In the genomic region with DNA sequence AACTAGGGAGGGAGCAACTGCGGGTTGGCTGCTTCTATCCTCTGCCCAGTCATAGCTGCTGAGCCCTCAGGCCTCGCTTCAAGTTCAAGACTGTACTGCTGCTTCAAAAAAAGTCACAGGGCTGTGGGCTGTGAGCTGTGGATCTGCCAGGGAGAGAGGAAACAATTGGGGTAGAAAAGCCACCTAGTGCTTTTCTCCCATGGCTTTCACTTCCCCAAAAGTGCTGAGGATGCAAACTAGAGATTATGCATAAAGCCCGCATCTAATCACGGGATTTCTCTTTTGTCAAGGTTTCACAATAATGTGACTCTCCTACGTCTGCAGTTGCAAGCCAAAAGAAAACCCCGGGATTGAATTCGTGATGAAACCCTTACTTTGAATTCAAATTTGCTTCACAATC, we compare ENCODE assay signal across 23 mouse cellular contexts.
DNase-seq lines count a peak whose midpoint lies in the region; ATAC-seq and TF ChIP-seq lines count a peak whose summit lies in the region.
"Had no signal": no experiment of that assay in that cellular context is flagged by ENCODE, and none has a peak within 500 bp of the region (broad histone marks: within the 10 kb centered on the region; RNA-seq: fewer than 3 reads in every experiment).

No protein-coding gene starts in this region.

- ATAC-seq in forebrain, postnatal 0 days, result no peak
- no peak for ATAC-seq in forebrain, embryonic 16.5 days
- no peak for ATAC-seq in heart, embryonic 15.5 days (replicated peaks; ENCODE audit: insufficient number of reproducible peaks, insufficient read depth, low FRiP score, low read depth)
- ATAC-seq in granulocyte monocyte progenitor cell, adult 5-6 weeks (replicated peaks; ENCODE audit: poor library complexity, severe bottlenecking), result peak; percentile 98
- ATAC-seq: forebrain, embryonic 13.5 days; lung, postnatal 0 days had no signal

- intact Hi-C loops in heart, postnatal 14 days (cut with DNase I), result no loop called here

- H3K4me1 ChIP-seq in forebrain, postnatal 0 days (ENCODE audit: insufficient read depth), result peaks cover 4% of the 10 kb centered on the region; the same call in 1 of the 2 replicates
- peaks cover 9% of the 10 kb centered on the region for H3K4me1 ChIP-seq in forebrain, embryonic 16.5 days (replicated peaks; ENCODE audit: control insufficient read depth, insufficient read depth, low read length)
- H3K4me1 ChIP-seq in heart, embryonic 15.5 days (replicated peaks), result peaks cover 28% of the 10 kb centered on the region
- H3K4me1 ChIP-seq in thymus, adult 2 months (replicated peaks; ENCODE audit: control insufficient read depth, insufficient read depth, low read length), result no peaks in the 10 kb centered on the region

- H3K27me3 ChIP-seq in forebrain, postnatal 0 days (ENCODE audit: insufficient read depth, low read length), result no peaks in the 10 kb centered on the region
- H3K27me3 ChIP-seq in forebrain, embryonic 16.5 days (replicated peaks; ENCODE audit: control insufficient read depth, insufficient read depth, low read length), result no peaks in the 10 kb centered on the region
- H3K27me3 ChIP-seq in heart, embryonic 15.5 days, result no peaks in the 10 kb centered on the region
- no peaks in the 10 kb centered on the region for H3K27me3 ChIP-seq in thymus, adult 2 months (ENCODE audit: control insufficient read depth, insufficient read depth, low read length)
- H3K27me3 ChIP-seq: embryonic facial prominence, embryonic 12.5 days; forebrain, embryonic 13.5 days had no signal

- no peak overlapping the region for H3K9ac ChIP-seq in forebrain, postnatal 0 days
- no peak overlapping the region for H3K9ac ChIP-seq in forebrain, embryonic 16.5 days (replicated peaks; ENCODE audit: low read depth, low read length)
- no peak overlapping the region for H3K9ac ChIP-seq in heart, embryonic 15.5 days
- H3K9ac ChIP-seq: embryonic facial prominence, embryonic 12.5 days; forebrain, embryonic 13.5 days; hindbrain, embryonic 13.5 days; neural tube, embryonic 15.5 days had no signal

- no peak overlapping the region for H3K4me3 ChIP-seq in forebrain, postnatal 0 days (ENCODE audit: low read depth, low read length)
- no peak overlapping the region for H3K4me3 ChIP-seq in forebrain, embryonic 16.5 days (replicated peaks; ENCODE audit: low read length)
- no peak overlapping the region for H3K4me3 ChIP-seq in heart, embryonic 15.5 days
- no peak overlapping the region for H3K4me3 ChIP-seq in thymus, adult 2 months (ENCODE audit: control insufficient read depth, insufficient read depth, low read length)
- H3K4me3 ChIP-seq: embryonic facial prominence, embryonic 12.5 days; erythroblast, embryonic 14.5 days; forebrain, embryonic 13.5 days; hindbrain, embryonic 13.5 days; left cerebral cortex, adult 2 months; neural tube, embryonic 15.5 days had no signal

- 28% methylated on average over 7 of the region's 7 CpGs for WGBS in forebrain, postnatal 0 days
- WGBS in forebrain, embryonic 16.5 days, result 28% methylated on average over 7 of the region's 7 CpGs
- 51% methylated on average over 7 of the region's 7 CpGs for WGBS in heart, embryonic 15.5 days
- WGBS in thymus, adult 2 months, result 16% methylated on average over 7 of the region's 7 CpGs

- no peak for TF ChIP-seq POLR2A in thymus, adult 2 months (IDR thresholded peaks at IDR 0.05; ENCODE audit: control insufficient read depth, extremely low read depth, insufficient read depth, low read length, poor library complexity)

- H3K9me3 ChIP-seq in forebrain, postnatal 0 days (ENCODE audit: low read length), result no peaks in the 10 kb centered on the region
- no peaks in the 10 kb centered on the region for H3K9me3 ChIP-seq in forebrain, embryonic 16.5 days (ENCODE audit: control insufficient read depth, low read length)
- H3K9me3 ChIP-seq in heart, embryonic 15.5 days (replicated peaks), result no peaks in the 10 kb centered on the region
- H3K9me3 ChIP-seq: embryonic facial prominence, embryonic 12.5 days; forebrain, embryonic 13.5 days; hindbrain, embryonic 13.5 days; neural tube, embryonic 15.5 days had no signal

- H3K4me2 ChIP-seq in forebrain, postnatal 0 days (ENCODE audit: low read depth), result no peak overlapping the region
- H3K4me2 ChIP-seq in forebrain, embryonic 16.5 days (ENCODE audit: low read length), result no peak overlapping the region
- peak overlapping the region; percentile 30; the same call in 1 of the 2 replicates for H3K4me2 ChIP-seq in heart, embryonic 15.5 days
- H3K4me2 ChIP-seq: embryonic facial prominence, embryonic 12.5 days; forebrain, embryonic 13.5 days; hindbrain, embryonic 13.5 days; neural tube, embryonic 15.5 days had no signal

- no peaks in the 10 kb centered on the region for H3K36me3 ChIP-seq in forebrain, postnatal 0 days (ENCODE audit: insufficient read depth)
- no peaks in the 10 kb centered on the region for H3K36me3 ChIP-seq in forebrain, embryonic 16.5 days (ENCODE audit: control insufficient read depth, insufficient read depth)
- no peaks in the 10 kb centered on the region for H3K36me3 ChIP-seq in heart, embryonic 15.5 days
- no peaks in the 10 kb centered on the region for H3K36me3 ChIP-seq in thymus, adult 2 months (ENCODE audit: control insufficient read depth, insufficient read depth, low read length)
- H3K36me3 ChIP-seq: embryonic facial prominence, embryonic 12.5 days; hindbrain, embryonic 13.5 days; neural tube, embryonic 15.5 days had no signal

- no peak for TF ChIP-seq CTCF in forebrain, postnatal 0 days (IDR thresholded peaks at IDR 0.05; ENCODE audit: low read depth)
- TF ChIP-seq CTCF in thymus, adult 2 months (IDR thresholded peaks at IDR 0.05; ENCODE audit: borderline replicate concordance, control insufficient read depth, extremely low read depth, insufficient read depth, low read length, poor library complexity), result no peak

- H3K27ac ChIP-seq in forebrain, postnatal 0 days (ENCODE audit: low read depth, low read length), result no peak overlapping the region
- no peak overlapping the region for H3K27ac ChIP-seq in forebrain, embryonic 16.5 days (ENCODE audit: low read length)
- no peak overlapping the region for H3K27ac ChIP-seq in heart, embryonic 15.5 days
- H3K27ac ChIP-seq in thymus, adult 2 months (ENCODE audit: control insufficient read depth, insufficient read depth, low read length), result no peak overlapping the region
- H3K27ac ChIP-seq: embryonic facial prominence, embryonic 12.5 days; forebrain, embryonic 13.5 days; hindbrain, embryonic 13.5 days; left cerebral cortex, adult 2 months; neural tube, embryonic 15.5 days had no signal

- DNase-seq in forebrain, postnatal 0 days, result peak; percentile 12
- no peak for DNase-seq in heart, postnatal 14 days
- peak; percentile 47 for DNase-seq in A20 (ENCODE audit: low read depth, low spot score)
- no peak for DNase-seq in spleen, postnatal 4 days (ENCODE audit: low spot score in 2 of 2)
- no peak for DNase-seq in thymus, adult 2 months
- DNase-seq: adrenal gland, postnatal 25 days; cerebellum, adult 18-20 months; gastrocnemius, postnatal 36 days; kidney, adult 9 months; kidney, postnatal 25 days; left cerebral cortex, postnatal 4 days; liver; right cerebral cortex, postnatal 14 days had no signal

Comparison
In these comparisons a context has a peak if more than half of its experiments do, and no peak if none do; other contexts are left out.
1. DNase-seq: peak in forebrain, postnatal 0 days (single experiment) and A20 (single experiment); none in heart, postnatal 14 days (0 of 2), spleen, postnatal 4 days (0 of 2) and thymus, adult 2 months (single experiment).